Mouse (Mus musculus) C2C12 (cell line): ENCODE results near the gene Mecom.

Experiments
- CEBPB ChIP-seq: IDR thresholded peaks from one replicate; pipeline ENCODE4 v1.6.1; 2011; ENCODE audit warnings: low read depth, mild to moderate bottlenecking, control low read depth, moderate library complexity
- CTCF ChIP-seq: IDR thresholded peaks from one replicate; pipeline ENCODE4 v1.5.1; 2011; ENCODE audit not compliant: control insufficient read depth, insufficient read depth, insufficient read length
- FOSL1 ChIP-seq: IDR thresholded peaks from one replicate; pipeline ENCODE4 v1.8.0; 2011; ENCODE audit warnings: mild to moderate bottlenecking, low read length; ENCODE audit not compliant: poor library complexity, insufficient read depth, severe bottlenecking
- MAX ChIP-seq: IDR thresholded peaks from one replicate; pipeline ENCODE4 v1.6.1; 2011; ENCODE audit warnings: mild to moderate bottlenecking, control low read depth

GRCm38 (mm10) chr3:30086139-30086538 is 461.7 kb downstream of the Mecom start:
- TF ChIP-seq CTCF (no peak), FOSL1 (no peak), MAX (no peak), CEBPB (no peak)
